Mouse (Mus musculus) heart, embryonic 12.5 days (tissue): ENCODE results near the gene Rfx5. TPM values are rescaled to one million over a fixed set of nuclear protein-coding genes. Genes with fewer than 3 reads are reported as not detected.

Experiments
- ATAC-seq: fragments of 200-750 bp; cut with Nextera tagmentation; 2 replicates; pipeline ENCODE4 v1.8.0; 2017; ENCODE audit warnings: moderate TSS enrichment, moderate library complexity; ENCODE audit not compliant: insufficient number of reproducible peaks, low FRiP score
- H3K27ac ChIP-seq: fragments of 300-500 bp; sonication (generic); 2 replicates; pipeline ENCODE4 v1.5.1; 2016; ENCODE audit warnings: mild to moderate bottlenecking, moderate library complexity; ENCODE audit not compliant: poor library complexity, severe bottlenecking
- H3K27me3 ChIP-seq: fragments of 300-500 bp; sonication (generic); replicated peaks from 2 replicates; pipeline ENCODE4 v1.6.1; 2016; ENCODE audit warnings: mild to moderate bottlenecking, moderate library complexity
- H3K36me3 ChIP-seq: fragments of 300-500 bp; sonication (generic); 2 replicates; pipeline ENCODE4 v1.6.1; 2016; ENCODE audit warnings: mild to moderate bottlenecking, moderate library complexity
- H3K4me1 ChIP-seq: fragments of 300-500 bp; sonication (generic); replicated peaks from 2 replicates; pipeline ENCODE4 v1.6.1; 2016; ENCODE audit warnings: mild to moderate bottlenecking
- H3K4me2 ChIP-seq: fragments of 300-500 bp; sonication (generic); 2 replicates; pipeline ENCODE4 v1.6.1; 2016; ENCODE audit warnings: mild to moderate bottlenecking, moderate library complexity
- H3K4me3 ChIP-seq: fragments of 300-500 bp; sonication (generic); 2 replicates; pipeline ENCODE4 v1.5.1; 2016; ENCODE audit warnings: mild to moderate bottlenecking
- H3K9ac ChIP-seq: fragments of 300-500 bp; sonication (generic); 2 replicates; pipeline ENCODE4 v1.6.1; 2016; ENCODE audit warnings: mild to moderate bottlenecking, moderate library complexity
- H3K9me3 ChIP-seq: fragments of 300-500 bp; sonication (generic); replicated peaks from 2 replicates; pipeline ENCODE4 v1.6.1; 2016; ENCODE audit warnings: mild to moderate bottlenecking, moderate library complexity
- WGBS: fragments of 180-500 bp; shearing (Covaris S2); methylation state at CpG from one replicate; pipeline ENCODE4 v1.1.7; 2016; 5-methylcytosine and 5-hydroxymethylcytosine counted together
- polyA plus RNA-seq: library from polyadenylated mRNA; unstranded; fragments of >200 nt; fragmentation: Nextera tagmentation; extraction: Ambion mirVana; gene quantifications from 2 replicates; pipeline ENCODE4 v1.2.1, GENCODE M21; 2016

The Rfx5 gene
- polyA plus RNA-seq, 1 experiment from 2014 or later = 8.7 TPM

DNA sequence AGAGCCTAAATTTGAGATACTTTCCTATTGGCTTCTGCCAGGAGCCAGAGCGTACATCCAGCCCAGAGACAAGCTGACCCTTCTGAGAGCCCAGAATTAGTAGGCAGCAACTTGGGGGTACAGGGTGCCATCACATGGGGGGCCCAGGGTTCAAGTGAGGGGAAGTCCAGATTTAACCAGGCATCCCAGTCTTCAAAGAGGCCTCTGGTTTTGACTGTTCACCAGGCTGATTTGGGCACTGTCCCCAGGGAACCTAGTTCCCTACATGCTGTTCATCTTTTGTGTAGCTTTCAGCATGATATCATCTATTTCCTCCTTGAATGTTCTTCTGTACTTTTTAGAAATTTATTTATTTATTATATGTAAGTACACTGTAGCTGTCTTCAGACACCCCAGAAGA, 11.1 kb downstream of the Rfx5 start:
- Histone ChIP-seq H3K4me3 (no peak overlapping the region), H3K4me2 (no peak overlapping the region), H3K9me3 (no peaks in the 10 kb centered on the region), H3K27ac (no peak overlapping the region), H3K27me3 (no peaks in the 10 kb centered on the region), H3K9ac (no peak overlapping the region), H3K36me3 (no peaks in the 10 kb centered on the region), H3K4me1 (no peaks in the 10 kb centered on the region)
- WGBS = 89% methylated on average over 1 of the region's 1 CpGs
- ATAC-seq = no peak

DNA sequence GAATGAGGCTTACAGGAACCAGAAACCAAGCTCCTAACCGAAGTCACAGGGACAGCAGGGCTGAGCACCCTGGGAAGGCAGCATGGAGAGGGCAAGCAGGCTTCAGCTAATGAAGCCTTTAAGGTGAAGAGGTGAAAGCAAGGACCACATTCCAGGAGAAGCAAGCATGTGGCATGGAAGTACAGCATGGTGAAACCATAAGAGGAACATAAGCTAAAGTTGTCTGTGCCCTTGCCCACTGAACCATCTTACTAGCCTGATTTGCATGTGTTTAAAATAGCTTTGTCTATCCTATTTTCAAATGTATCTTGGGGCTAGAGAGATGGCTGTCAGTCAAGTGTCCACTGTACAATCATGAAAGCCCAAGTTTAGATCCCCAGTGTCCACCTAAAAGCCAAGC, 12.0 kb downstream of the Rfx5 start:
- no peaks in the 10 kb centered on the region for H3K27me3 ChIP-seq
- H3K27ac ChIP-seq = no peak overlapping the region
- H3K4me2 ChIP-seq = no peak overlapping the region
- H3K4me3 ChIP-seq = no peak overlapping the region
- H3K9ac ChIP-seq = no peak overlapping the region
- no peak for ATAC-seq
- no peaks in the 10 kb centered on the region for H3K4me1 ChIP-seq
- H3K36me3 ChIP-seq = no peaks in the 10 kb centered on the region
- H3K9me3 ChIP-seq = no peaks in the 10 kb centered on the region
- WGBS = 60% methylated on average over 1 of the region's 1 CpGs

DNA sequence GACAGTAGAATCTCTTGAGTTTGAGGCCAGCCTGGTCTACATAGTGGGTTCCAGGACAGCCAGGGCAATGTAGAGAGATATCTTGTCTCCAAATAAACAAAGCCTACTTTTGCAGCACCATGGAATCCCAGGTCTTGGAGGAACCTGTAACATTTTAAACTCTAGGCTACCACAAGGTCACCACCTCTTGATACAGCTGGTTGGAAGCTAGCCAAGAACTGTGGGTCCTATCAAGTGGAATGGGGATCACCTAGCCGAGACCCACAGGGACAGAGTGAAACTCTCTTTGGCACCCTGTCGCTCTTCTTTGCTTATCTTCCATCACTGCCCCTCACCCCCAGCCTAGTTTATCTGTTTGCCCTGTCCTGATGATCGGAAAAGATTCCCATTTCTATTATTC, 18.7 kb downstream of the Rfx5 start:
- ATAC-seq = no peak
- no peak overlapping the region for H3K4me3 ChIP-seq
- H3K36me3 ChIP-seq = peaks cover 7% of the 10 kb centered on the region
- H3K9me3 ChIP-seq = no peaks in the 10 kb centered on the region
- peaks cover 16% of the 10 kb centered on the region for H3K4me1 ChIP-seq
- H3K9ac ChIP-seq = no peak overlapping the region
- H3K4me2 ChIP-seq = no peak overlapping the region
- no peak overlapping the region for H3K27ac ChIP-seq
- 66% methylated on average over 3 of the region's 3 CpGs for WGBS
- H3K27me3 ChIP-seq = no peaks in the 10 kb centered on the region

- 91% methylated on average over 5 of the region's 5 CpGs for WGBS
- Histone ChIP-seq H3K9ac (peak overlapping the region; percentile 66), H3K4me3 (peak overlapping the region; percentile 97)
Measured at GRCm38 (mm10) chr3:94973620-94974019, 19.7 kb downstream of the Rfx5 start.

GRCm38 (mm10) chr3:94974026-94974527, 20.2 kb downstream of the Rfx5 start:
- peak; percentile 6; the same call in 1 of the 2 replicates for ATAC-seq
- Histone ChIP-seq H3K4me1 (peaks cover 16% of the 10 kb centered on the region), H3K9ac (peak overlapping the region; percentile 66), H3K27ac (peak overlapping the region; percentile 34; the same call in 1 of the 2 replicates), H3K4me3 (peak overlapping the region; percentile 97), H3K27me3 (no peaks in the 10 kb centered on the region), H3K4me2 (peak overlapping the region; percentile 79), H3K9me3 (no peaks in the 10 kb centered on the region), H3K36me3 (peaks cover 15% of the 10 kb centered on the region)
- WGBS = 16% methylated on average over 9 of the region's 9 CpGs

More at GRCm38 (mm10) chr3:94973620-94974019, 19.7 kb downstream of the Rfx5 start:
- H3K4me2 ChIP-seq = peak overlapping the region; percentile 79
- no peak overlapping the region; the same call in 1 of the 2 replicates for H3K27ac ChIP-seq
- H3K36me3 ChIP-seq = peaks cover 12% of the 10 kb centered on the region
- no peaks in the 10 kb centered on the region for H3K27me3 ChIP-seq
- H3K9me3 ChIP-seq = no peaks in the 10 kb centered on the region
- peaks cover 16% of the 10 kb centered on the region for H3K4me1 ChIP-seq
- no peak for ATAC-seq

GRCm38 (mm10) chr3:94974528-94975422, 20.9 kb downstream of the Rfx5 start, which contains the start of gene Pi4kb:
TSS of gene Pi4kb (plus strand) at chr3:94974731.
- H3K36me3 ChIP-seq = peaks cover 19% of the 10 kb centered on the region
- H3K9ac ChIP-seq = peak within 1 kb of the TSS; percentile 98
- H3K27ac ChIP-seq = peak within 1 kb of the TSS; percentile 88
- H3K4me2 ChIP-seq = peak within 1 kb of the TSS; percentile 79
- no peaks in the 10 kb centered on the region for H3K9me3 ChIP-seq
- under 1% methylated on average over 53 of the region's 57 CpGs for WGBS
- peak within 1 kb of the TSS; percentile 97 for H3K4me3 ChIP-seq
- no peaks in the 10 kb centered on the region for H3K27me3 ChIP-seq
- peaks cover 16% of the 10 kb centered on the region for H3K4me1 ChIP-seq
- peak; percentile 94 for ATAC-seq

GRCm38 (mm10) chr3:94984312-94984711, 30.4 kb downstream of the Rfx5 start:
- Histone ChIP-seq H3K27ac (no peak overlapping the region), H3K9ac (no peak overlapping the region), H3K4me3 (no peak overlapping the region), H3K27me3 (no peaks in the 10 kb centered on the region), H3K9me3 (no peaks in the 10 kb centered on the region), H3K36me3 (peaks cover 42% of the 10 kb centered on the region), H3K4me2 (no peak overlapping the region), H3K4me1 (peaks cover 39% of the 10 kb centered on the region)
- no peak for ATAC-seq
- 89% methylated on average over 11 of the region's 11 CpGs for WGBS

GRCm38 (mm10) chr3:94985513-94985912, 31.6 kb downstream of the Rfx5 start:
- ATAC-seq = no peak
- Histone ChIP-seq H3K4me1 (peaks cover 47% of the 10 kb centered on the region), H3K36me3 (peaks cover 42% of the 10 kb centered on the region), H3K4me2 (no peak overlapping the region), H3K4me3 (no peak overlapping the region), H3K27me3 (no peaks in the 10 kb centered on the region), H3K9ac (no peak overlapping the region), H3K27ac (no peak overlapping the region), H3K9me3 (no peaks in the 10 kb centered on the region)
- 95% methylated on average over 2 of the region's 2 CpGs for WGBS

- peaks cover 38% of the 10 kb centered on the region for H3K36me3 ChIP-seq
- H3K4me2 ChIP-seq = no peak overlapping the region
- ATAC-seq = peak; percentile 87
- H3K27ac ChIP-seq = peak overlapping the region; percentile 41; the same call in 1 of the 2 replicates
- H3K27me3 ChIP-seq = no peaks in the 10 kb centered on the region
- no peak overlapping the region for H3K4me3 ChIP-seq
- no peaks in the 10 kb centered on the region for H3K9me3 ChIP-seq
- H3K4me1 ChIP-seq = peaks cover 47% of the 10 kb centered on the region
- no peak overlapping the region for H3K9ac ChIP-seq
Measured at GRCm38 (mm10) chr3:94987578-94987977, 33.7 kb downstream of the Rfx5 start.

DNA sequence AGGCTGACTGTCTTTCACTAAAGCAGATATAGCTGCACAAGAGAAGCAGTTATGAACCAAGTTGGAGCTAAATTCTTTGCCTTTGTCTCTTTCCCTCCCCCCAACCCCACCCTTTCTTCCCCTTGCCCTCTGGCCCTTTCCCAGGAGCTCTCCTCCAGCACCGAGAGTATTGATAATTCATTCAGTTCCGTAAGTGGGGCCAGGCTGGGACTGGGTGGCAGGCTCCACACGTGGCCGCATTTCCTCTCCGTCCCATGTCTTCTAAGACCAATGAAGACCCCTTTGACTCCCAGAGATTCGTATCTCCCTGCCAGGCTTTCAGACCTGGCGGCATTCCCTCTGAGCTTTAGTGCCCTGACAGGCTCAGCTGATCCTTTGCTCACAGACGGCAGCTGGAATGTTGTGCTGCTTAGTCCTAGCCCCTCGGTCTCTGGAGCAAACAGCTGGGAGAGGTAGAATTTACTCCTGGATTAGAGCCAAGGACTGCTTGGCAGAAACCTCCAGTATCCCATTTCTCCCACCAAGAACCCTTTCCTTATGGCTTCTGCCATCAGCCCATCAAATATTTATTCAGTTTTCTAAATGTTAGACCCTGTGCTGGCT, 35.4 kb downstream of the Rfx5 start:
- Histone ChIP-seq H3K27me3 (no peaks in the 10 kb centered on the region), H3K9me3 (no peaks in the 10 kb centered on the region), H3K4me2 (peak overlapping the region; percentile 21), H3K27ac (no peak overlapping the region), H3K9ac (no peak overlapping the region; the same call in 1 of the 2 replicates), H3K36me3 (peaks cover 39% of the 10 kb centered on the region), H3K4me3 (no peak overlapping the region), H3K4me1 (peaks cover 47% of the 10 kb centered on the region)
- WGBS = 27% methylated on average over 9 of the region's 9 CpGs
- ATAC-seq = no peak

DNA sequence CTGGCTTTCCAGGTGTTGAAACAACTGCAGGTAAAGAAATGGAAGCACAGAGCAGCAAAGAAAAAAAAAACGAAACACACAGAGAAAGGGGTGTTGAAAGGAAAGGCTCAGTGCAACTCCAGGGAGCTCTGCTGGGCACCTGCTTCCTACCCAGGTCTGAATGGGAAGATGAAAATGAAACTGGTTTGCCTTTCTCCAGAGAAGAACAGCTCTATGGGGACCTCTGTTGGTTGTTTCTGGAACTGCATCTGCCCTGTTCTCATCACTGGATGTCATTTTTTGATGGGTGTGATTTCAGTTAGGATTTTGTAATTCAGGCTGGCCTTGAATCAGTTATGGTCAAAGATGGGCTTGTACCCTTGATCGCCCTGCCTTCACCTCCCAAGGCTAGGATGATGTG, 43.1 kb downstream of the Rfx5 start:
- Histone ChIP-seq H3K27me3 (no peaks in the 10 kb centered on the region), H3K27ac (no peak overlapping the region), H3K4me2 (no peak overlapping the region), H3K9me3 (no peaks in the 10 kb centered on the region), H3K9ac (no peak overlapping the region), H3K4me1 (no peaks in the 10 kb centered on the region), H3K36me3 (peaks cover 90% of the 10 kb centered on the region), H3K4me3 (no peak overlapping the region)
- ATAC-seq = no peak
- WGBS = 29% methylated on average over 2 of the region's 2 CpGs
